Mouse (Mus musculus) liver, adult 2 months (tissue): ENCODE results near the gene Pcdh17.

Source experiments
- CTCF ChIP-seq: fragments of 200-500 bp; IDR thresholded peaks from 2 replicates; pipeline ENCODE4 v1.5.1; 2011; ENCODE audit warnings: low read depth, low read length, control low read depth
- POLR2A ChIP-seq: fragments of 200-500 bp; IDR thresholded peaks from 2 replicates; pipeline ENCODE4 v1.6.1; 2011; ENCODE audit warnings: low read length, control low read depth; ENCODE audit not compliant: insufficient read depth; ENCODE audit errors: extremely low read depth

- no peak for TF ChIP-seq CTCF
- TF ChIP-seq POLR2A: no peak
These were observed 33.0 kb downstream of the Pcdh17 start for GRCm38 (mm10) chr14:84476336-84476735.
